Mouse (Mus musculus) embryonic facial prominence, embryonic 11.5 days (tissue): ENCODE results near the gene Cys1. TPM values are rescaled to one million over a fixed set of nuclear protein-coding genes. Genes with fewer than 3 reads are reported as not detected.
"Not testable (repeated sequence)": the region's sequence is repeated elsewhere in the genome, so short reads cannot be mapped to it uniquely, and the experiment has no call there.

Experiments used
- ATAC-seq: fragments of 200-750 bp; cut with Nextera tagmentation; replicated peaks from 2 replicates; pipeline ENCODE4 v1.8.0; 2017; ENCODE audit warnings: low read depth; ENCODE audit not compliant: insufficient number of reproducible peaks, low FRiP score, low TSS enrichment
- DNase-seq: peaks from one replicate; pipeline ENCODE4 v3.0.0-alpha.2; 2015; ENCODE audit warnings: low spot score
- H3K27ac ChIP-seq: fragments of 300-500 bp; sonication (generic); replicated peaks from 2 replicates; pipeline ENCODE4 v1.5.1; 2014; ENCODE audit warnings: mild to moderate bottlenecking, low read depth, low read length, control low read depth
- H3K27me3 ChIP-seq: fragments of 300-500 bp; sonication (generic); 2 replicates; pipeline ENCODE4 v1.6.1; 2014; ENCODE audit warnings: mild to moderate bottlenecking, low read length, moderate library complexity, mixed read lengths; ENCODE audit not compliant: control insufficient read depth, insufficient read depth
- H3K36me3 ChIP-seq: fragments of 300-500 bp; sonication (generic); replicated peaks from 2 replicates; pipeline ENCODE4 v1.6.1; 2014; ENCODE audit warnings: low read depth, mild to moderate bottlenecking, low read length, moderate library complexity, mixed read lengths; ENCODE audit not compliant: control insufficient read depth, insufficient read depth
- H3K4me1 ChIP-seq: fragments of 300-500 bp; sonication (generic); 2 replicates; pipeline ENCODE4 v1.6.1; 2014; ENCODE audit warnings: low read length, mixed read lengths; ENCODE audit not compliant: control insufficient read depth, insufficient read depth
- H3K4me2 ChIP-seq: fragments of 300-500 bp; sonication (generic); 2 replicates; pipeline ENCODE4 v1.6.1; 2014; ENCODE audit warnings: low read depth, mild to moderate bottlenecking, control low read depth, low read length, moderate library complexity
- H3K4me3 ChIP-seq: fragments of 300-500 bp; sonication (generic); 2 replicates; pipeline ENCODE4 v1.5.1; 2014; ENCODE audit warnings: low read depth, low read length, control low read depth
- H3K9ac ChIP-seq: fragments of 300-500 bp; sonication (generic); replicated peaks from 2 replicates; pipeline ENCODE4 v1.6.1; 2014; ENCODE audit warnings: mild to moderate bottlenecking, control low read depth, low read length
- H3K9me3 ChIP-seq: fragments of 300-500 bp; sonication (generic); replicated peaks from 2 replicates; pipeline ENCODE4 v1.6.1; 2016; ENCODE audit warnings: mild to moderate bottlenecking, low read length, inconsistent platforms, mixed read lengths; ENCODE audit not compliant: control insufficient read depth
- WGBS: fragments of 180-500 bp; shearing (Covaris S2); extraction: QIAGEN DNeasy Blood & Tissue Kit; methylation state at CpG from one replicate; pipeline ENCODE4 v1.1.7; 2014; 5-methylcytosine and 5-hydroxymethylcytosine counted together
- polyA plus RNA-seq: library from polyadenylated mRNA; unstranded; fragments of >200 nt; fragmentation: Nextera tagmentation; extraction: Ambion mirVana; gene quantifications from 2 replicates; pipeline ENCODE4 v1.2.1, GENCODE M21; 2014

The Cys1 gene
- polyA plus RNA-seq, 1 experiment from 2014 or later = 0.94 TPM

- H3K4me2 ChIP-seq = peak overlapping the region; percentile 82
- H3K4me1 ChIP-seq = no peaks in the 10 kb centered on the region; the same call in 1 of the 2 replicates
- H3K9me3 ChIP-seq = no peaks in the 10 kb centered on the region
- H3K9ac ChIP-seq = peak overlapping the region; percentile 67
- under 1% methylated on average over 27 of the region's 27 CpGs for WGBS
- H3K27me3 ChIP-seq = no peaks in the 10 kb centered on the region
- H3K36me3 ChIP-seq = peaks cover 5% of the 10 kb centered on the region
- H3K27ac ChIP-seq = no peak overlapping the region; the same call in 1 of the 2 replicates
- peak overlapping the region; percentile 93 for H3K4me3 ChIP-seq
- ATAC-seq (peak; percentile 16; the same call in 1 of the 2 replicates), DNase-seq (peak; percentile 74)
Observed at GRCm38 (mm10) chr12:24706764-24707479, 25.3 kb upstream of the Cys1 start.

- no peak overlapping the region for H3K9ac ChIP-seq
- no peaks in the 10 kb centered on the region for H3K27me3 ChIP-seq
- no peak for ATAC-seq
- no peak overlapping the region for H3K4me3 ChIP-seq
- H3K4me2 ChIP-seq = no peak overlapping the region
- no peak overlapping the region for H3K27ac ChIP-seq
- H3K4me1 ChIP-seq = no peaks in the 10 kb centered on the region; the same call in 1 of the 2 replicates
- no peak for DNase-seq
- H3K9me3 ChIP-seq = no peaks in the 10 kb centered on the region
- 86% methylated on average over 15 of the region's 15 CpGs for WGBS
- peaks cover 2% of the 10 kb centered on the region; the same call in 1 of the 2 replicates for H3K36me3 ChIP-seq
Observed at GRCm38 (mm10) chr12:24705502-24706263, 24.1 kb upstream of the Cys1 start.

- Histone ChIP-seq H3K9me3 (no peaks in the 10 kb centered on the region), H3K4me2 (no peak overlapping the region), H3K4me3 (no peak overlapping the region), H3K4me1 (no peaks in the 10 kb centered on the region), H3K36me3 (no peaks in the 10 kb centered on the region), H3K27ac (no peak overlapping the region), H3K27me3 (no peaks in the 10 kb centered on the region), H3K9ac (no peak overlapping the region)
- no peak for ATAC-seq
- no peak for DNase-seq
- WGBS = 79% methylated on average over 3 of the region's 3 CpGs
Observed at GRCm38 (mm10) chr12:24703013-24703412, 21.4 kb upstream of the Cys1 start.

GRCm38 (mm10) chr12:24701621-24702020 lies 20.0 kb upstream of the Cys1 start:
- H3K36me3 ChIP-seq, H3K27me3 ChIP-seq, DNase-seq, H3K4me1 ChIP-seq, H3K4me2 ChIP-seq, H3K27ac ChIP-seq, H3K4me3 ChIP-seq, H3K9me3 ChIP-seq, H3K9ac ChIP-seq, ATAC-seq: not testable (repeated sequence)
- 88% methylated on average over 9 of the region's 9 CpGs for WGBS

- Histone ChIP-seq H3K27me3 (no peaks in the 10 kb centered on the region), H3K4me3 (no peak overlapping the region), H3K36me3 (no peaks in the 10 kb centered on the region), H3K27ac (no peak overlapping the region), H3K4me1 (no peaks in the 10 kb centered on the region), H3K4me2 (no peak overlapping the region), H3K9ac (no peak overlapping the region), H3K9me3 (no peaks in the 10 kb centered on the region)
- WGBS = 77% methylated on average over 10 of the region's 10 CpGs
- DNase-seq (no peak), ATAC-seq (no peak)
Observed at GRCm38 (mm10) chr12:24699578-24699977, 18.0 kb upstream of the Cys1 start.

GRCm38 (mm10) chr12:24698514-24698913 lies 16.9 kb upstream of the Cys1 start:
- H3K27ac ChIP-seq = no peak overlapping the region
- no peak for ATAC-seq
- 61% methylated on average over 3 of the region's 3 CpGs for WGBS

GRCm38 (mm10) chr12:24697484-24698204 lies 16.0 kb upstream of the Cys1 start:
- no peak overlapping the region for H3K9ac ChIP-seq
- H3K4me2 ChIP-seq = no peak overlapping the region
- H3K9me3 ChIP-seq = no peaks in the 10 kb centered on the region
- no peaks in the 10 kb centered on the region for H3K27me3 ChIP-seq
- no peaks in the 10 kb centered on the region for H3K36me3 ChIP-seq
- DNase-seq = no peak
- no peak overlapping the region for H3K4me3 ChIP-seq
- WGBS = 57% methylated on average over 8 of the region's 8 CpGs
- H3K27ac ChIP-seq = no peak overlapping the region
- peak; percentile 25; the same call in 1 of the 2 replicates for ATAC-seq
- H3K4me1 ChIP-seq = no peaks in the 10 kb centered on the region

More at GRCm38 (mm10) chr12:24698514-24698913, 16.9 kb upstream of the Cys1 start:
- Histone ChIP-seq H3K36me3 (no peaks in the 10 kb centered on the region), H3K4me2 (no peak overlapping the region), H3K9ac (no peak overlapping the region), H3K4me3 (no peak overlapping the region), H3K27me3 (no peaks in the 10 kb centered on the region), H3K9me3 (no peaks in the 10 kb centered on the region), H3K4me1 (no peaks in the 10 kb centered on the region)
- DNase-seq = no peak
